Mouse (Mus musculus) thymus, adult 2 months (tissue): Measurements from ENCODE around the gene Slc36a3.

ENCODE experiments used
- CTCF ChIP-seq: fragments of 200-500 bp; IDR thresholded peaks from 2 replicates; pipeline ENCODE4 v1.5.1; 2012; ENCODE audit warnings: mild to moderate bottlenecking, control low read depth, low read length, moderate library complexity, borderline replicate concordance; ENCODE audit not compliant: control insufficient read depth, poor library complexity, insufficient read depth; ENCODE audit errors: extremely low read depth
- POLR2A ChIP-seq: fragments of 200-500 bp; IDR thresholded peaks from 2 replicates; pipeline ENCODE4 v1.6.1; 2012; ENCODE audit warnings: mild to moderate bottlenecking, low read length, control low read depth, moderate library complexity; ENCODE audit not compliant: control insufficient read depth, poor library complexity, insufficient read depth; ENCODE audit errors: extremely low read depth

- TF ChIP-seq POLR2A (no peak), CTCF (no peak)
Measured at GRCm38 (mm10) chr11:55158785-55159359, 7.4 kb upstream of the Slc36a3 start.
